Mouse (Mus musculus) neural tube, embryonic 14.5 days (tissue): Measurements from ENCODE around the gene Afdn. TPM values are rescaled to one million over a fixed set of nuclear protein-coding genes. Genes with fewer than 3 reads are reported as not detected.

ENCODE experiments used
- ATAC-seq: fragments of 200-750 bp; cut with Nextera tagmentation; 2 replicates; pipeline ENCODE4 v1.8.0; 2017; ENCODE audit warnings: low read depth, mild to moderate bottlenecking, moderate TSS enrichment, moderate library complexity
- H3K27ac ChIP-seq: fragments of 300-500 bp; sonication (generic); 2 replicates; pipeline ENCODE4 v1.5.1; 2014; ENCODE audit warnings: low read depth, mild to moderate bottlenecking, control low read depth, low read length, moderate library complexity, mixed read lengths
- H3K27me3 ChIP-seq: fragments of 300-500 bp; sonication (generic); 2 replicates; pipeline ENCODE4 v1.6.1; 2014; ENCODE audit warnings: low read length; ENCODE audit not compliant: control insufficient read depth, insufficient read depth
- H3K36me3 ChIP-seq: fragments of 300-500 bp; sonication (generic); 2 replicates; pipeline ENCODE4 v1.6.1; 2014; ENCODE audit warnings: low read length, mixed read lengths; ENCODE audit not compliant: control insufficient read depth, insufficient read depth
- H3K4me1 ChIP-seq: fragments of 300-500 bp; sonication (generic); 2 replicates; pipeline ENCODE4 v1.6.1; 2014; ENCODE audit warnings: low read length; ENCODE audit not compliant: control insufficient read depth, insufficient read depth
- H3K4me2 ChIP-seq: fragments of 300-500 bp; sonication (generic); 2 replicates; pipeline ENCODE4 v1.6.1; 2014; ENCODE audit warnings: mild to moderate bottlenecking, low read depth, low read length, control low read depth
- H3K4me3 ChIP-seq: fragments of 300-500 bp; sonication (generic); 2 replicates; pipeline ENCODE4 v1.5.1; 2014; ENCODE audit warnings: low read depth, low read length, control low read depth, mixed read lengths
- H3K9ac ChIP-seq: fragments of 300-500 bp; sonication (generic); replicated peaks from 2 replicates; pipeline ENCODE4 v1.6.1; 2014; ENCODE audit warnings: low read depth, mild to moderate bottlenecking, control low read depth, low read length, mixed read lengths
- H3K9me3 ChIP-seq: fragments of 300-500 bp; sonication (generic); 2 replicates; pipeline ENCODE4 v1.6.1; 2016; ENCODE audit warnings: low read length; ENCODE audit not compliant: control insufficient read depth
- WGBS: fragments of 180-500 bp; shearing (Covaris S2); extraction: QIAGEN DNeasy Blood & Tissue Kit; methylation state at CpG from one replicate; pipeline ENCODE4 v1.1.7; 2014; 5-methylcytosine and 5-hydroxymethylcytosine counted together
- polyA plus RNA-seq: library from polyadenylated mRNA; unstranded; fragments of >200 nt; fragmentation: Nextera tagmentation; extraction: Ambion mirVana; gene quantifications from 2 replicates; pipeline ENCODE4 v1.2.1, GENCODE M21; 2014

Afdn gene
- polyA plus RNA-seq, 1 experiment from 2014 or later: 130 TPM

GRCm38 (mm10) chr17:13855396-13855795 lies 95.1 kb downstream of the Afdn start:
- no peak overlapping the region for H3K27ac ChIP-seq

DNA sequence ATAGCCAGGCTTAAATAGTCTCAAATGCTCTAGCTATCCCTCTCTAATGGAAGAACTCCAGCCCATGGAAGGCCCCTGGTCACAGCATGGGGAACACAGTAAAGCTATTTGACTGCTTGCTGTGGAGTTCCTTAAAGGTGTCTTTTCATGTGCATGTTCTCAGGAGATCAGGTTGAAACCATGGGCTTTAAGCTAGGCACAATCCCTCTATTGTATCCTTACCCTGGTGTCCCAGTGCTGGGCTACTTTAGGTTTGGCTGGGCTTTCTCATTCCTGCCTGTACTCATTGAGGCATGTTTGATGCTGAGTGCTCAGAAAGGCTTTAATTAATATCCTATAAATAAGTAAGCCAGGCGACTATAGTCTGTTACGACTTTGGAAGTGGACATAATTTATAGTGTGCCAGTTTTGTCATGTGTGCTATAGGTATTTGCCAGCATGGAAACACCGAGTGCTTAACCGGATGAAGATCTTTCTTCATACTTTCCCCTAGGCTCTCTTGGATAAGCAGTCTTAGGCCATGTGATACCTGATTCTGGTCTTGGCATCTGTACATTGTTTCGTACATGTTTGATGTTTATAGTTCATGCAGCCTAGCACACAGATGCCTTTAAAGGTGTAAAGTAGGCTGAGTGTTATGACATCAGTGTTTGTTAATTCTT lies 96.2 kb downstream of the Afdn start:
- WGBS: 82% methylated on average over 5 of the region's 5 CpGs
- H3K36me3 ChIP-seq: peaks cover 31% of the 10 kb centered on the region
- no peak overlapping the region for H3K4me2 ChIP-seq

More at GRCm38 (mm10) chr17:13855396-13855795, 95.1 kb downstream of the Afdn start:
- Histone ChIP-seq H3K36me3 (peaks cover 38% of the 10 kb centered on the region), H3K9me3 (no peaks in the 10 kb centered on the region), H3K27me3 (no peaks in the 10 kb centered on the region), H3K4me3 (no peak overlapping the region), H3K4me1 (no peaks in the 10 kb centered on the region), H3K9ac (no peak overlapping the region), H3K4me2 (no peak overlapping the region)
- 91% methylated on average over 1 of the region's 1 CpGs for WGBS
- no peak for ATAC-seq

GRCm38 (mm10) chr17:13865340-13865739 lies 105.0 kb downstream of the Afdn start:
- H3K36me3 ChIP-seq: peaks cover 23% of the 10 kb centered on the region; the same call in 1 of the 2 replicates
- no peak overlapping the region for H3K27ac ChIP-seq
- no peaks in the 10 kb centered on the region for H3K4me1 ChIP-seq
- no peak for ATAC-seq
- 91% methylated on average over 5 of the region's 5 CpGs for WGBS
- no peaks in the 10 kb centered on the region for H3K27me3 ChIP-seq
- no peak overlapping the region for H3K9ac ChIP-seq
- H3K9me3 ChIP-seq: no peaks in the 10 kb centered on the region
- H3K4me2 ChIP-seq: no peak overlapping the region
- no peak overlapping the region for H3K4me3 ChIP-seq

More for the DNA sequence above, 96.2 kb downstream of the Afdn start:
- no peaks in the 10 kb centered on the region for H3K4me1 ChIP-seq
- no peaks in the 10 kb centered on the region for H3K9me3 ChIP-seq
- no peak overlapping the region for H3K4me3 ChIP-seq
- no peaks in the 10 kb centered on the region for H3K27me3 ChIP-seq
- no peak for ATAC-seq
- H3K27ac ChIP-seq: no peak overlapping the region
- H3K9ac ChIP-seq: no peak overlapping the region

- no peak overlapping the region for H3K9ac ChIP-seq
- H3K4me3 ChIP-seq: no peak overlapping the region
- H3K9me3 ChIP-seq: no peaks in the 10 kb centered on the region
- no peak for ATAC-seq
- H3K4me2 ChIP-seq: no peak overlapping the region
- 85% methylated on average over 3 of the region's 3 CpGs for WGBS
- H3K27me3 ChIP-seq: no peaks in the 10 kb centered on the region
- no peaks in the 10 kb centered on the region for H3K4me1 ChIP-seq
- no peak overlapping the region for H3K27ac ChIP-seq
- H3K36me3 ChIP-seq: peaks cover 18% of the 10 kb centered on the region; the same call in 1 of the 2 replicates
Measured at GRCm38 (mm10) chr17:13866951-13867351, 106.6 kb downstream of the Afdn start.

- WGBS: 25% methylated on average over 6 of the region's 6 CpGs
- Histone ChIP-seq H3K9me3 (no peaks in the 10 kb centered on the region), H3K4me3 (no peak overlapping the region), H3K4me2 (no peak overlapping the region), H3K27me3 (no peaks in the 10 kb centered on the region), H3K36me3 (peaks cover 18% of the 10 kb centered on the region; the same call in 1 of the 2 replicates), H3K9ac (no peak overlapping the region), H3K4me1 (no peaks in the 10 kb centered on the region), H3K27ac (no peak overlapping the region)
- no peak for ATAC-seq
Measured at GRCm38 (mm10) chr17:13867475-13867874, 107.1 kb downstream of the Afdn start.

DNA sequence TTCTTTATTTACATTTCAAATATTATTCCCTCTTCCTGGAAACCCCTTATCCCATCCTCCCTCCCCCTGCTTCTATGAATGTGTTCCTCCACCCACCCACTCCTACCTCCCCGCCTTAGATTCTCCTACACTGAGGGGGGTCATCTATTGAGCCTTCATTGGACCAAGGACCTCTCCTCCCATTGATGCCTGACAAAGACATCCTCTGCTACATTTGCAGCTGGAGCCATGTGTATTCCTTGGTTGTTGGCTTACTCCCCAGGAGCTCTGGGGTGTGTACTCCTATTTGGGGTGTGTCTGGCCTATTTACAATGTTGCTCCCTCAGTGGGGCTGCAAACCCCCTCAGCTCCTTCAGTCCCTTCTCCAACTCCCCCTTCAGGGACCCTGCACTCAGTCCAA lies 109.9 kb downstream of the Afdn start:
- peaks cover 10% of the 10 kb centered on the region; the same call in 1 of the 2 replicates for H3K36me3 ChIP-seq
- no peak overlapping the region for H3K9ac ChIP-seq
- H3K4me2 ChIP-seq: no peak overlapping the region
- no peaks in the 10 kb centered on the region for H3K9me3 ChIP-seq
- 90% methylated on average over 1 of the region's 1 CpGs for WGBS
- no peak overlapping the region for H3K4me3 ChIP-seq
- no peak for ATAC-seq
- H3K27ac ChIP-seq: no peak overlapping the region
- H3K27me3 ChIP-seq: no peaks in the 10 kb centered on the region
- H3K4me1 ChIP-seq: no peaks in the 10 kb centered on the region

GRCm38 (mm10) chr17:13874245-13874644 lies 113.9 kb downstream of the Afdn start:
- H3K27me3 ChIP-seq: no peaks in the 10 kb centered on the region
- no peak overlapping the region for H3K4me3 ChIP-seq
- no peak overlapping the region for H3K9ac ChIP-seq
- no peaks in the 10 kb centered on the region for H3K36me3 ChIP-seq
- no peak overlapping the region for H3K4me2 ChIP-seq
- no peaks in the 10 kb centered on the region for H3K4me1 ChIP-seq
- 82% methylated on average over 1 of the region's 1 CpGs for WGBS
- no peak overlapping the region for H3K27ac ChIP-seq
- ATAC-seq: no peak; the same call in 1 of the 2 replicates
- no peaks in the 10 kb centered on the region for H3K9me3 ChIP-seq

DNA sequence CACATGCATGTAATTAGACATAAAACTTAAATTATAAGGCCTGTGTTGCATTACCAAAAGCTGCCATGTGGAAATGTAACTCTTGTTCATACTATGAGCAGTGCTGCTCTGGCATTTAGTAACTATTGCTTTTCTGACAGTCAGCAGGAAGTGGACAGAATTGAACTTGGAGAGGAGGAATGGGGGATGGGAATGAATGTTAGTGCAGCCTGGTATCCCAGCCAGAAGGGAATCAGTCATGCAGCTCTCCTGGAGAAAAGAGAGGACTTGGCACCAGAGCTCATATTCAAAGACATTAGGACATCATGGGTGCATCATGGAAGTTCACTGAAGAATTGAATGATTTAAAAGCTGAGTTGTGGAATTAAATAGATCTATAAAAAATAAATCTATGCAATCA lies 117.1 kb downstream of the Afdn start:
- Histone ChIP-seq H3K4me1 (no peaks in the 10 kb centered on the region), H3K4me2 (no peak overlapping the region), H3K9me3 (no peaks in the 10 kb centered on the region), H3K9ac (no peak overlapping the region), H3K36me3 (peaks cover 6% of the 10 kb centered on the region; the same call in 1 of the 2 replicates), H3K27ac (no peak overlapping the region), H3K27me3 (no peaks in the 10 kb centered on the region), H3K4me3 (no peak overlapping the region)
- ATAC-seq: no peak

DNA sequence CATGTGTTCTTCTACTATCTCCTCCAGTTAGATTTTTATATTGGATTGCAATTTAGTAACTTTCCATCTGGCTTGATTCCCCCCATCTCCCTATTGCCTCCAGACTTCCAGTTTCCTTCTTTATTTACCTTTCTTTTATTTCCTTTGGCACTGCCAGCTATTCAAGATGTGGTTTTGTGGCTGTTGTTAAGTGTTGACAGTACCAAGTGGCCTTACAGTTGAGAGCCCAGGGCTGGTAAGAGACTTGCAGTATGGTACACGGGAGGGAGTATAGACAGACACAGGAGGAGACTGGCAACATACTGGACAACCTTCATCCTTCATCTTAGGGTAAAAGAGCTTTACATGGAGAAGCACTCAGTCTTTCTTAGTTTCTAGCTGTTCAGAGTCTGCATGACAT lies 119.4 kb downstream of the Afdn start:
- Histone ChIP-seq H3K36me3 (peaks cover 11% of the 10 kb centered on the region), H3K4me1 (no peaks in the 10 kb centered on the region), H3K4me3 (no peak overlapping the region), H3K9ac (no peak overlapping the region), H3K27me3 (no peaks in the 10 kb centered on the region), H3K27ac (no peak overlapping the region), H3K9me3 (no peaks in the 10 kb centered on the region), H3K4me2 (no peak overlapping the region)
- ATAC-seq: no peak
- WGBS: 94% methylated on average over 1 of the region's 1 CpGs
